Mouse (Mus musculus): ENCODE measurements around the gene Kras. TPM values are rescaled to one million over a fixed set of nuclear protein-coding genes. Genes with fewer than 3 reads are reported as not detected.

Gene Kras
- total RNA-seq (2012; rRNA removed) (15.6 and 15.9 TPM in 2 replicates), polyA plus RNA-seq (2012; ENCODE audit: insufficient read depth in 1 of 2, insufficient read length in 2 of 2, low read depth in 1 of 2, low replicate concordance in 2 of 2, missing spikeins in 1 of 2) (10 to 100 TPM in 1 of 2 experiments, not detected in 1; 44.3 TPM)

GRCm38 (mm10) chr6:145250185-145250791 is at the start of gene Kras:
Gene Kras (minus strand): TSS chr6:145250239.
- H3K9ac ChIP-seq (ENCODE audit: control insufficient read depth, low read depth, low read length, poor library complexity, severe bottlenecking) = peak within 1 kb of the TSS; percentile 94
- H3K79me2 ChIP-seq (ENCODE audit: control insufficient read depth, insufficient read depth, low read length, poor library complexity) = peaks cover 26% of the 10 kb centered on the region
- H3K9me3 ChIP-seq (replicated peaks; ENCODE audit: insufficient read depth, low read length) = no peaks in the 10 kb centered on the region
- H3K27ac ChIP-seq (ENCODE audit: control insufficient read depth, low read depth, low read length) = peak within 1 kb of the TSS; percentile 38
- TF ChIP-seq ETS1 (IDR thresholded peaks at IDR 0.05; ENCODE audit: low read depth, low read length) (0 out of 2 replicates have a peak, but pooled peaks have one; percentile 28), ELF1 (IDR thresholded peaks at IDR 0.05; ENCODE audit: low read depth, low read length) (0 out of 2 replicates have a peak, but pooled peaks have one; percentile 11), KAT2A (conservative IDR thresholded peaks at IDR 0.05; ENCODE audit: low read depth, low read length) (no peak), MAZ (IDR thresholded peaks at IDR 0.05; ENCODE audit: low read depth, low read length) (peak; percentile 99), POLR2AphosphoS5 (IDR thresholded peaks at IDR 0.05; ENCODE audit: borderline replicate concordance, low read depth, low read length) (no peak), HCFC1 (IDR thresholded peaks at IDR 0.05; ENCODE audit: low read depth, low read length) (peak; percentile 70), ZMIZ1 (IDR thresholded peaks at IDR 0.05; ENCODE audit: low read depth, low read length) (0 out of 2 replicates have a peak, but pooled peaks have one; percentile 15), MAX (IDR thresholded peaks at IDR 0.05; ENCODE audit: low read length) (0 out of 2 replicates have a peak, but pooled peaks have one; percentile 27), NELFE (IDR thresholded peaks at IDR 0.05; ENCODE audit: low read depth, low read length) (peak; percentile 60), POLR2A (IDR thresholded peaks at IDR 0.05; ENCODE audit: control insufficient read depth in 1 of 2, insufficient read depth in 1 of 2, low read depth in 1 of 2, low read length in 2 of 2, poor library complexity in 1 of 2) (peak; percentile 54 to 70), EP300 (IDR thresholded peaks at IDR 0.05; ENCODE audit: low read depth in 1 of 2, low read length in 2 of 2) (peak in 1 of 2 experiments; percentile 27; a peak in 1 of 4 replicates), MAFK (IDR thresholded peaks at IDR 0.05; ENCODE audit: borderline replicate concordance, low read depth, low read length) (no peak)
- peak; percentile 93 for DNase-seq (ENCODE audit: low read depth, low spot score)
- peak within 1 kb of the TSS; percentile 76 to 99 for H3K4me3 ChIP-seq (ENCODE audit: control insufficient read depth in 1 of 2, insufficient read depth in 1 of 2, low read depth in 2 of 2, low read length in 2 of 2)
- H3K36me3 ChIP-seq (ENCODE audit: control insufficient read depth in 1 of 2, insufficient read depth in 2 of 2, low read length in 2 of 2) = peaks cover 4 to 15% of the 10 kb centered on the region in 2 experiments; a peak in 3 of 4 replicates
- H3K4me1 ChIP-seq (ENCODE audit: control insufficient read depth in 1 of 2, insufficient read depth in 2 of 2, low read length in 2 of 2) = peaks cover 9 to 12% of the 10 kb centered on the region in 2 experiments
- no peaks in the 10 kb centered on the region for H3K27me3 ChIP-seq (ENCODE audit: control insufficient read depth in 1 of 2, insufficient read depth in 2 of 2, low read length in 2 of 2)

GRCm38 (mm10) chr6:145297626-145298025 is 47.6 kb upstream of the Kras start:
- Histone ChIP-seq H3K9ac (ENCODE audit: control insufficient read depth, low read depth, low read length, poor library complexity, severe bottlenecking) (no peak overlapping the region), H3K9me3 (replicated peaks; ENCODE audit: insufficient read depth, low read length) (no peaks in the 10 kb centered on the region), H3K27ac (ENCODE audit: control insufficient read depth, low read depth, low read length) (no peak overlapping the region), H3K27me3 (ENCODE audit: control insufficient read depth in 1 of 2, insufficient read depth in 2 of 2, low read length in 2 of 2) (no peaks in the 10 kb centered on the region; a peak in 1 of 4 replicates), H3K4me1 (ENCODE audit: control insufficient read depth in 1 of 2, insufficient read depth in 2 of 2, low read length in 2 of 2) (peaks cover 5 to 14% of the 10 kb centered on the region in 2 experiments), H3K4me3 (ENCODE audit: control insufficient read depth in 1 of 2, insufficient read depth in 1 of 2, low read depth in 2 of 2, low read length in 2 of 2) (no peak overlapping the region), H3K36me3 (ENCODE audit: control insufficient read depth in 1 of 2, insufficient read depth in 2 of 2, low read length in 2 of 2) (peaks cover 0 to 12% of the 10 kb centered on the region in 2 experiments; a peak in 2 of 4 replicates), H3K79me2 (ENCODE audit: control insufficient read depth, insufficient read depth, low read length, poor library complexity) (no peaks in the 10 kb centered on the region)
- TF ChIP-seq GATA1 (IDR thresholded peaks at IDR 0.05; ENCODE audit: low read depth, low read length) = no peak
- TF ChIP-seq TBP (IDR thresholded peaks at IDR 0.05; ENCODE audit: low read depth, low read length) = no peak
- no peak for TF ChIP-seq HCFC1 (IDR thresholded peaks at IDR 0.05; ENCODE audit: low read depth, low read length)
- TF ChIP-seq TAL1 (IDR thresholded peaks at IDR 0.05; ENCODE audit: low read length) = no peak
- no peak for TF ChIP-seq MAFK (IDR thresholded peaks at IDR 0.05; ENCODE audit: borderline replicate concordance, low read depth, low read length)
- no peak for TF ChIP-seq NRF1 (IDR thresholded peaks at IDR 0.05; ENCODE audit: insufficient read depth, low read depth, low read length, poor library complexity, severe bottlenecking)
- no peak for TF ChIP-seq POLR2AphosphoS2 (IDR thresholded peaks at IDR 0.05; ENCODE audit: low read length)
- TF ChIP-seq CHD1 (IDR thresholded peaks at IDR 0.05; ENCODE audit: low read depth, low read length) = no peak
- no peak for TF ChIP-seq RCOR1 (IDR thresholded peaks at IDR 0.05; ENCODE audit: low read depth, low read length)
- TF ChIP-seq MXI1 (IDR thresholded peaks at IDR 0.05; ENCODE audit: low read depth, low read length) = no peak
- TF ChIP-seq NELFE (IDR thresholded peaks at IDR 0.05; ENCODE audit: low read depth, low read length) = no peak
- TF ChIP-seq EP300 (IDR thresholded peaks at IDR 0.05; ENCODE audit: low read depth in 1 of 2, low read length in 2 of 2) = no peak
- no peak for TF ChIP-seq KAT2A (conservative IDR thresholded peaks at IDR 0.05; ENCODE audit: low read depth, low read length)
- TF ChIP-seq RAD21 (IDR thresholded peaks at IDR 0.05; ENCODE audit: low read depth, low read length) = no peak
- no peak for TF ChIP-seq CHD2 (IDR thresholded peaks at IDR 0.05; ENCODE audit: low read length)
- TF ChIP-seq JUND (IDR thresholded peaks at IDR 0.05; ENCODE audit: low read depth, low read length) = no peak
- TF ChIP-seq E2F4 (IDR thresholded peaks at IDR 0.05; ENCODE audit: borderline replicate concordance, low read depth, low read length) = no peak
- TF ChIP-seq MYB (IDR thresholded peaks at IDR 0.05; ENCODE audit: low read depth, low read length) = no peak
- TF ChIP-seq ETS1 (IDR thresholded peaks at IDR 0.05; ENCODE audit: low read depth, low read length) = no peak
- no peak for TF ChIP-seq POLR2A (IDR thresholded peaks at IDR 0.05; ENCODE audit: control insufficient read depth in 1 of 2, insufficient read depth in 1 of 2, low read depth in 1 of 2, low read length in 2 of 2, poor library complexity in 1 of 2)
- DNase-seq (ENCODE audit: low read depth, low spot score) = no peak
